Mouse (Mus musculus): Measurements from ENCODE around the gene Snap91.

Gene Snap91

DNA sequence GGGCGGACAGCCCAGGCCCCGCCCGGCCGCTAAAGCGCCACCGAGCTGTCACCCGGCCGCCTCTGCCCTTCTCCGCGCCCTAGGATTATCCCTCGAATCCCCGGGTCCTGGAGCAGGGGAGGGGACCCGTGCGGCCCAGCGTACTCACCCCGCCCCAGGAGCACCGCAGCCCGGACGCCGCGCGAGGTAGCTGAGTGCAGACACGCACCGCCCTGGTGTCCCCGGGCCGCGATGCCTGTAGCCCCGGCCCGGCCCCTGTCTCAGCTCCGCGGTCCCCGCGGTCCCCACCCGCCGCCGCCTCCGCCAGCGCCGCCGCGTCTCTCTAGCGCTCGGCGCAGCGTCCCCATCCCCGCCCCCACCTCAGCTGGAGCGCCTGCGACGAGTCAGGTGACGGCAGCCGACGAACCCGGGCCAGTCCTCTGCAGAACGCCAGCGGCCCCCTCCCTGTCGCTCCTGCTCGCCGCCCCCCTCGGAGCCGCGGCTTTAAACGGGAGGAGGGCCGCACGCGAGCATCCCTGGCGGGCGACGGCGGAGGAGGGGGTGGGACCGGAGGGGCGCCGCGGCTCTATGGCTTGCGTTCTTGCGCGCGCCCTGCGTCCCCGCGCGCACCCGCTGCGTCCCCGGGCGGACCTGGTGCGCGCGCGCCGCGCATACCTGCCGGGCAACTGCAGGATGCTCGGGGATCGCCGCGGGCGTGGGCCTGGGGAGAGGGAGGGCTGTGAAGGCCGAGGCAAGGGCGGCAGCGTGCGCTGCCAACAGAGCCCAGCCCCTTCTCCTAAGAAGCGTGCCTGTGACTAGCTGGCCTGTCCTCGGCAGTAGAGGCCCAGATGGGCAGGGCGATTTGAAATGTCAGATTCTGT is at the start of gene Snap91:
TSS of gene Snap91 (minus strand) at position 542 of the 860 bp plus-strand sequence.
- no peak for DNase-seq

GRCm38 (mm10) chr9:86926519-86926918 is 46.1 kb upstream of the Snap91 start:
- no peak for DNase-seq

DNA sequence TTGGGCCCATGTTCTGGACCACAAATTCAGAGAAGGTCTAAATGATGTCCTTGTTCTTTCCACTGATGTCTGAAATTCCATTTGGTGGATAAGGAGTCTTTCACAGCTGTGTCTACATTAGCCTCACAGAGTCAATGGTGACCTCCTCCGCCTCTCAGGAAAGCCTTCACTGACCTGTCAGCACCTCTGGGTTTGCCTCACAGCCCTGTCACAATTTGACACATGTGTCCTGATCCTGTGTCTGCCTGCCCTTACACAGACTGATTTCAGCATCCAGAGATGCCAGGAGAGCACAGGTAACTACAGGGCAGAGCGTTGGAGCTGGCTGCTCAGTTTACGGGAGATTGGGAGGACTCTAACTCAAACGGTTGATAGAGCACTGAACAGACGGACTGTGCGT is 45.2 kb upstream of the Snap91 start:
- no peak for DNase-seq

DNA sequence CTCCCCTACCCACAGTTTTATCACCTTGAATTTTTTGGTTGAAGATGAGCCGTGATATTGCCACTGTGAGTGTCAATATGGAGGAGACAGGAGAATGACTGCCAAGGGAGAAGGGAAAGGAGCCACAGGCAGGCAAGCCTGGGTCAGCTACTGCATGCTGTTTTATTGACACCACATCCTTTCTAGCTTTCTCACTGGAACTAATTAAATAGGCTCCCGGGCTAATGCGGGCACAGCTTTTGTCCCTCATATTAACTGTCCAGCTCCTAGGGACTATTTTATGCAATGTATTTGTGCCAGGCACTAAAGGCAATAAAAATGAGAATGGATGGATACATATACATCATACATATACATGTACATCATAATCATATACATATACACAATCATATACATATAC is 42.0 kb upstream of the Snap91 start:
- DNase-seq, result no peak

DNA sequence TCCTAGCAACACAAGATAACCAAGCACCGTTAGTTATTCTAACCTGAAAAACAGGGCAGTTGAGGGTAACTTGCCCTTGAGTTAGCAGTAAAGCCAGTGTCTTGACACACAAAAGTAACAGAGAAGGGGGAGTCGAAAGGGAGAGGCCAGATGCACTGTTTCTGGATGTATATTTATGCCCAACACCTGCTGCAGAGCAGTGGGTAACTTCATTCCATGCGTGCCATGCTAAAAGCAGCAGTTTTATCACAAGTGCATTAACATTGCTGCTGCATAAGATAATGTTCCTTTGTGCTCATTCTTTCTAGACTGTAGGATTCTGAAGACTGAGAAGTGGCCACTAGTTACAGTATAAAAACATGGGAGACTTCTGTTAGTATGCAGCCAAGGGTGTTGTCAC is 36.1 kb upstream of the Snap91 start:
- no peak for DNase-seq

GRCm38 (mm10) chr9:86899502-86900199 is 19.2 kb upstream of the Snap91 start:
- DNase-seq, result no peak

DNA sequence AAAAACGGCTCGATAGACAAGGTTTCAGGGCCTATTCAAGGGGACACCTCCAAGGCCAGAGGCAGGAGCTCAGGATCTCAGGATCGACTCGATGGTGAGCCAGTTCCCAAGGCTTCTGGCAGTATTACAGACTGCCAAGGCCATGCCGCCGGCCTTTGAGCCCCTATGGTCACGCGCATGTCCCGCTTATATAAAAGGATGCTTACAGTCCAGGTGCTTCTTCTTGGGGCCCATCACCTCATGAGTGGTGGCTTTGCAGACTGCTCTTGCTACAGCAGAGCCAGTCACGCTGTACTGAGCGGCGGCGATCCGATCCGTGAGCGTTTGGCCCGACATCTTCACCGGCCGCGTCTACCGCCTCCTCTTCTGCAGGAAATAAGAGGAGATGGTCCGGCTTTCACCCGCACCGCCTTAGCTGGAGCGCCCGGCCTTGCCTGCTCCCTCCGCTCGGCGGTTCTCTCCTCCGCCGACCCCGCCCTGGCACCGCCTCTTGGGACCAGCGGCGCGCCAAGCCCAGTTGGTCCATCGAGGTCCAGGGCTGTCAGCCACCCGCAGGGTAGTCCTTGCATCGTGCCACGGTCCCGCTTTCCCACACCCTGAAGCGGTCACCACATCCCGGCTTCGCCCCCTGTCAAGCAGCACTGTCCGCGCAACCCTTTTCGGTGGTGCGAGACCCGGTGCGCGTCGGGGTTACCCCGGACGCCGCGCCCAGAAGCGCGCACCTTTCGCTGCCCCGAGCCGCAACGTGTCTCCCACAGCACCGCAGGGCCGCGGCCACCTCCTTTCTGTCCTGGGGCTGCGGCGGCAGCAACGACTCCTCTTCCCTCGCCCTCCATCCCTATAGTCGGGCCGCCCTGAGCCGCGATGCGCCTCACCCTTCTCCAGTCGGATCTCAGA is 990 bp downstream of the Snap91 start:
- no peak for DNase-seq

- DNase-seq, result no peak
Measured at GRCm38 (mm10) chr9:86878716-86879115, 1.7 kb downstream of the Snap91 start.

GRCm38 (mm10) chr9:86873681-86874080 is 6.8 kb downstream of the Snap91 start:
- no peak for DNase-seq

DNA sequence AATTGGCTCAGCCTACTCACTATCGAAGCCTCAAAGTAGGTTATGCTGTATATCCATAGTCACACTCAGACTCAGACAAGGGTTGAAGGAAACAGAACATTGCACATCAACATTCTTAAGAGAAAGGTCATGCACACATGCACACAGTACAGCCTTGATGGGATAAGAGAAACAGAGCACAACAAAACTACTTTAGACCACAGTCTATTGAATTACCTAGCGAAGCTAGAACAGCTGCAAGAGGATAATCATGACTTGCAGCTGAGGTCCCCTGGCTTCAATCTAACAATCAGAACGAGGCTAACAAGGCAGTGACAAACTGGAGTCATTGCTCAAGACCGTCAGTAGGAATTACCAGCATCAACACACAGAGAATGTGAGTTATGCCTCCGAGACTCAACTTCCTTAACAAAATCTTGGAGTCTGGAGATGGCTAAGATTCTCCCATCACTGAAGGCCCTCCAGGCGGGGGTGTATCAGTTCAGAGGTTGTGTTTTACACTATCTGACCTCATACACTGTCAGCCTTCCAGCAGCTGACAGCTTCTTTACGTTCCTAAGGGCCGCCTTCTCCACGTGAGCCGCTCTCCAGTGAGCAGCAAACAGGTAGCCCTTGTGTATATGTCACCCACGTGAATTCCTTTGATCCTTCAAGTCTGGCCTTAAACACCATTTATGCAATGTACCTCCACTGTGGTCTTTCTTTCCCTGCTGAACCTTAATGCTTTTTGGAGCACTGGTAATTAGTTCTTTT is 10.7 kb downstream of the Snap91 start:
- no peak for DNase-seq

- DNase-seq, result no peak
Measured at GRCm38 (mm10) chr9:86858101-86858500, 22.4 kb downstream of the Snap91 start.

GRCm38 (mm10) chr9:86857626-86858025 is 22.8 kb downstream of the Snap91 start:
- DNase-seq, result no peak

- DNase-seq, result no peak
Measured at GRCm38 (mm10) chr9:86852861-86853260, 27.6 kb downstream of the Snap91 start.

GRCm38 (mm10) chr9:86851689-86852088 is 28.8 kb downstream of the Snap91 start:
- no peak for DNase-seq

DNA sequence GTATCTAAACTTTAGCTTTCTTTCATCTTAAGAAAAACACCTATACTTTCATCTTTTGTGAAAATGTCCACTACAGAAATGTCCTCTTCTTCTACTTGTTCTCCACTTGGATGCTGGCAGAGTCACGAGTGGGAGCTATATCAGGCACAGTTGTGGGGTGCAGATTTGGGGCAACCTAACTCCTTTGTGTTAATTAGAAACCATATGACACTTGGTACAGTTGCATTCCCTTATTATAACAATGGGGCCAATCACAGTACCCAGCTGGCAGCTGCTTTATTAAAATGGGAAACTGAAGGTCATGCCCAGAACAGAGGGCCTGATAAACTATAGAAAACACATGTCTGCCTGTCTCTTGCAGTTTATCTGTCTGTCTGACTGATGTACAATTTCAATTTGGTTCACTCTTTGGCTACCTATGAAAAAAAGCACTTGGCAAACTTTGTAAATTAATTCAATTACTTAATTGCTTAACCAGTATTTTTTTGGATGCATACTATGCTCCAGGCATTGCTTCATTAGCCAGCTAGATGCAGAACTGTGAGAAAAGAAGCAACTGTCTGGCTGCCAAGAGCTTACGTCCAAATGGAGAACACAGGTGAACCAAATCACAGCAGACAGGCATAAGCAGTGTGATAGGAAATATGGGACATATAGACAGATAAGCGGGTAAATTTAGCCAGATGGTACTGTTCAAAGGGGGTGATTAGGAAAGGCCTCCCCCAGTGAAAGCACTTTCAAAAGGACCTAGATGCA is 29.8 kb downstream of the Snap91 start:
- DNase-seq, result no peak

DNA sequence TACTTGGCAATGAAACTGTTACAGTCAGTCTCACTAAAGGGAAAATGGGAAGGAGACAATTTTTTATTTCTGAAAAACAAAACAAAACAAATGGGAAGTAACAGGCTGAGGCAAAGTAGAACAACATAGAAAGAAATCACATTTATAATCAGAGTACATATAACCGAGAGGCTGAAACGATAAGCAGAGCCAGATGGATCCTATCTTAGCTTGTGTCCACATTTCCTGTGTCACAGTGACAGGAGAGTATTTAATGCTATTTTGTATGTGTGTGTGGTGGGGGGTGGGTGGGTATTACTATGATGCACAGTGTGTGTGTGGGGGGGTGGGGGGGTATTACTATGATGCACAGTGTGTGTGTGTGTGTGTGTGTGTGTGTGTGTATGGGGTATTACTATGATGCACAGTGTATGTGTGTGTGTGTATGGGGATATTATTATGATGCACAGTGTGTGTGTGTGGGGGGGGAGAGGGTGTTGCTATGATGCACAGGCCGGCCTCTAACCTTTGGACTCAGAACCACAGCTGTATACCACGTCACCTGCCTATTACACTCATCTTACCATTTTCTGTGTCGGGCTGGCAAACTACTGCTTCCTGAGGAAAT is 36.6 kb downstream of the Snap91 start:
- no peak for DNase-seq

DNA sequence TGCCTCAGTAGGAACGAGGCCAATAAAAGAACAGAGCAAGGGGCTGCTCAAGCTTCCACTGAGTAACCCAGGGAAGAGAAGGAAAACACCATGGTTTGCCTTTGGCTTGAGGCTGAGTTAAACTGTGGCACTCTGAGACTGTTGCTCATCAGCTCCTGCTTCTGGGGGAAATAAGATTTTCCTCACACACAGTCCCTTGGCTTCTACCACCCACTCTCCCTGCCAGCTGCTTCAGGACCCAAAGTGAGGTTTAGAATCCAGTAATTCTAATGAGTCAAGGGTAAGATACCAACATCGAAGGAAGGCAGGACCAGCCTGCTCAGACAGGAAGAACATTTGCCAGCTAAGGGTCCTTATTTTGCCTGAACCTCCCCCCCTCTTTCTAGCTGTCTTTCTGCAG is 50.7 kb downstream of the Snap91 start:
- no peak for DNase-seq

DNA sequence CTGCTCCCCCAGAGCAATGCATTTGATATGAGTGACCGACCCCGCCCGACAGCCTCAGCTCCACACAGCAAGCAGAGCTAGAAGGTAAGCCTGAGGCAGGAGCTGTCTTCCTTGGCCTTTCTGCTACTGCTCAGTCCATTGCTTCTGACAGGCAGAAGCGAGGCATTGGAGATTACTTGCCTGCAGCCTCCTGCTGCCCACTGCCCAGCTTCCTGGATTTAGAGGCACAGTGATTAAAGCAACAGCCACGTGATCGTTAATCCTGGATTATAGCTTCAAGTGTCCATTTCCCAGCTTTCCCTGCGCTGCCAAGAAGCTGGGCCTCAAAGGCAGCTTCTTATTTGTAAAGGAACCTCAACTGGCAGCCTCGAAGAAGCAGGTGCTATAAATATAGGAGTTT is 51.4 kb downstream of the Snap91 start:
- no peak for DNase-seq

GRCm38 (mm10) chr9:86819366-86819765 is 61.1 kb downstream of the Snap91 start:
- DNase-seq, result no peak

GRCm38 (mm10) chr9:86817673-86818072 is 62.8 kb downstream of the Snap91 start:
- no peak for DNase-seq

- no peak for DNase-seq
Measured at GRCm38 (mm10) chr9:86814340-86814739, 66.1 kb downstream of the Snap91 start.

All from lung, adult 18-20 months (tissue).